Mouse (Mus musculus): ENCODE data around the gene Smtnl1. TPM values are rescaled to one million over a fixed set of nuclear protein-coding genes. Genes with fewer than 3 reads are reported as not detected.

Gene Smtnl1
- total and polyA plus RNA-seq, 3 experiments: 0.13 to 1.5 TPM; not detected in 1

- peak; percentile 13; the same call in 1 of the 2 replicates for TF ChIP-seq POLR2A (IDR thresholded peaks at IDR 0.05; ENCODE audit: low read depth, low read length)
- TF ChIP-seq UBTF (IDR thresholded peaks at IDR 0.05; ENCODE audit: low read depth, low read length): no peak
- no peak for TF ChIP-seq MYC (IDR thresholded peaks at IDR 0.05; ENCODE audit: low read depth, low read length)
- no peak for TF ChIP-seq MXI1 (IDR thresholded peaks at IDR 0.05; ENCODE audit: low read depth, low read length)
- TF ChIP-seq ETS1 (conservative IDR thresholded peaks at IDR 0.05; ENCODE audit: low read depth, low read length): no peak
- TF ChIP-seq NRF1 (IDR thresholded peaks at IDR 0.05; ENCODE audit: low read depth, low read length): no peak
- Histone ChIP-seq H3K27ac (ENCODE audit: insufficient read depth, low read depth) (no peak overlapping the region), H3K4me2 (ENCODE audit: insufficient read depth, low read depth, poor library complexity, severe bottlenecking) (peak overlapping the region; percentile 73; the same call in 1 of the 2 replicates), H3K4me1 (ENCODE audit: control insufficient read depth in 1 of 2, insufficient read depth in 2 of 2) (peaks cover 7 to 26% of the 10 kb centered on the region in 2 experiments), H3K4me3 (replicated peaks in 1 of 3; ENCODE audit: low read depth in 2 of 3, low read length in 2 of 3, poor library complexity in 1 of 3) (peak overlapping the region; percentile 75 to 99 (median 98)), H3K27me3 (replicated peaks) (peaks cover 22% of the 10 kb centered on the region), H3K36me3 (replicated peaks in 1 of 2; ENCODE audit: control insufficient read depth in 1 of 2, insufficient read depth in 1 of 2, low read length in 1 of 2) (peaks cover 8 to 29% of the 10 kb centered on the region in 2 experiments), H3K9me3 (replicated peaks; ENCODE audit: low read length) (no peaks in the 10 kb centered on the region), H3K9ac (ENCODE audit: insufficient read depth, low read depth) (peak overlapping the region; percentile 76), H3K79me2 (replicated peaks; ENCODE audit: control insufficient read depth, extremely low read depth, insufficient read depth, poor library complexity, severe bottlenecking) (peaks cover 16% of the 10 kb centered on the region)
- DNase-seq (ENCODE audit: extremely low read depth): peak; percentile 48
- dilution Hi-C loops (cut with MboI; ENCODE audit: extremely low pct_ligation_motif_present, extremely low pct_unique_long_range_greater_than_20kb, low sequenced_read_pairs): no loop called here
- in situ Hi-C loops (cut with MboI; ENCODE audit: low pct_ligation_motif_present, low pct_unique_long_range_greater_than_20kb, low sequenced_read_pairs): loop anchor here (5.0 to 10.0 kb wide), 2 partner anchors 35 to 197 kb away; no protein-coding TSS in a partner anchor
Measured at GRCm38 (mm10) chr2:84827283-84827920, 5.0 kb upstream of the Smtnl1 start.

GRCm38 (mm10) chr2:84826488-84827282 is 4.2 kb upstream of the Smtnl1 start, which contains the start of gene Timm10:
Gene Timm10, plus strand, starts transcription at chr2:84826997.
- peaks cover 7 to 19% of the 10 kb centered on the region in 2 experiments for H3K4me1 ChIP-seq (ENCODE audit: control insufficient read depth in 1 of 2, insufficient read depth in 2 of 2)
- peaks cover 8 to 25% of the 10 kb centered on the region in 2 experiments for H3K36me3 ChIP-seq (replicated peaks in 1 of 2; ENCODE audit: control insufficient read depth in 1 of 2, insufficient read depth in 1 of 2, low read length in 1 of 2)
- peaks cover 16% of the 10 kb centered on the region for H3K79me2 ChIP-seq (replicated peaks; ENCODE audit: control insufficient read depth, extremely low read depth, insufficient read depth, poor library complexity, severe bottlenecking)
- peak within 1 kb of the TSS; percentile 86 for H3K4me2 ChIP-seq (ENCODE audit: insufficient read depth, low read depth, poor library complexity, severe bottlenecking)
- no peak within 1 kb of the TSS for H3K27ac ChIP-seq (ENCODE audit: insufficient read depth, low read depth)
- in situ Hi-C loops (cut with MboI; ENCODE audit: low pct_ligation_motif_present, low pct_unique_long_range_greater_than_20kb, low sequenced_read_pairs): loop anchor here (5.0 to 10.0 kb wide), 2 partner anchors 36 to 198 kb away; no protein-coding TSS in a partner anchor
- H3K27me3 ChIP-seq (replicated peaks): peaks cover 29% of the 10 kb centered on the region
- H3K4me3 ChIP-seq (replicated peaks in 1 of 3; ENCODE audit: low read depth in 2 of 3, low read length in 2 of 3, poor library complexity in 1 of 3): peak within 1 kb of the TSS; percentile 75 to 99 (median 98)
- H3K9me3 ChIP-seq (replicated peaks; ENCODE audit: low read length): no peaks in the 10 kb centered on the region
- dilution Hi-C loops (cut with MboI; ENCODE audit: extremely low pct_ligation_motif_present, extremely low pct_unique_long_range_greater_than_20kb, low sequenced_read_pairs): no loop called here
- peak within 1 kb of the TSS; percentile 76 for H3K9ac ChIP-seq (ENCODE audit: insufficient read depth, low read depth)
- peak; percentile 95 for DNase-seq (ENCODE audit: extremely low read depth)
- TF ChIP-seq PAX5 (IDR thresholded peaks at IDR 0.05; ENCODE audit: low read length) (no peak), POLR2A (IDR thresholded peaks at IDR 0.05; ENCODE audit: low read depth, low read length) (peak; percentile 78), RAD21 (IDR thresholded peaks at IDR 0.05; ENCODE audit: low read depth, low read length) (no peak), ZKSCAN1 (IDR thresholded peaks at IDR 0.05; ENCODE audit: borderline replicate concordance, low read depth, low read length) (no peak), EP300 (IDR thresholded peaks at IDR 0.05; ENCODE audit: low read length) (no peak), GABPA (IDR thresholded peaks at IDR 0.05; ENCODE audit: insufficient replicate concordance, low read depth, low read length) (peak; percentile 95), CTCF (conservative IDR thresholded peaks at IDR 0.05 in 1 of 2, IDR thresholded peaks at IDR 0.05 in 1 of 2; ENCODE audit: low read depth in 2 of 2, low read length in 2 of 2) (no peak), MAX (IDR thresholded peaks at IDR 0.05; ENCODE audit: low read length) (peak; percentile 99), UBTF (IDR thresholded peaks at IDR 0.05; ENCODE audit: low read depth, low read length) (no peak), TBP (conservative IDR thresholded peaks at IDR 0.05; ENCODE audit: low read depth, low read length) (peak; percentile 88), RCOR1 (conservative IDR thresholded peaks at IDR 0.05; ENCODE audit: low read depth, low read length) (no peak), TCF12 (IDR thresholded peaks at IDR 0.05; ENCODE audit: low read depth, low read length) (peak; percentile 69), USF1 (IDR thresholded peaks at IDR 0.05; ENCODE audit: low read depth, low read length) (peak; percentile 54), MXI1 (IDR thresholded peaks at IDR 0.05; ENCODE audit: low read depth, low read length) (peak; percentile 100), ETS1 (conservative IDR thresholded peaks at IDR 0.05; ENCODE audit: low read depth, low read length) (peak; percentile 65), HCFC1 (IDR thresholded peaks at IDR 0.05; ENCODE audit: low read depth, low read length) (peak; percentile 96), BHLHE40 (IDR thresholded peaks at IDR 0.05; ENCODE audit: low read depth, low read length) (peak; percentile 73), JUN (IDR thresholded peaks at IDR 0.05; ENCODE audit: insufficient read depth, low read depth, low read length) (no peak), CHD2 (IDR thresholded peaks at IDR 0.05; ENCODE audit: low read length) (peak; percentile 83), ELF1 (IDR thresholded peaks at IDR 0.05; ENCODE audit: low read depth, low read length) (peak; percentile 95), ZNF384 (IDR thresholded peaks at IDR 0.05; ENCODE audit: low read depth, low read length) (peak; percentile 96), MYC (IDR thresholded peaks at IDR 0.05; ENCODE audit: low read depth, low read length) (peak; percentile 99), E2F4 (IDR thresholded peaks at IDR 0.05; ENCODE audit: insufficient replicate concordance, low read depth, low read length) (no peak), SMC3 (IDR thresholded peaks at IDR 0.05; ENCODE audit: low read depth, low read length) (no peak), JUND (conservative IDR thresholded peaks at IDR 0.05; ENCODE audit: low read depth, low read length) (no peak; the same call in 1 of the 2 replicates), NELFE (IDR thresholded peaks at IDR 0.05; ENCODE audit: low read depth, low read length) (peak; percentile 75; the same call in 1 of the 2 replicates), CHD1 (IDR thresholded peaks at IDR 0.05; ENCODE audit: low read depth, low read length) (no peak), SIN3A (IDR thresholded peaks at IDR 0.05; ENCODE audit: low read length) (peak; percentile 100)

Measured in CH12.LX (cell line).